Mouse (Mus musculus) embryonic fibroblast, embryonic 13.5 days (primary cell): ENCODE measurements around the gene Fto. TPM values are rescaled to one million over a fixed set of nuclear protein-coding genes. Genes with fewer than 3 reads are reported as not detected.
A peak's percentile ranks its signal among the peaks of the same experiment; 100 is the strongest.

Experiments
- H3K27ac ChIP-seq: 2 replicates; pipeline ENCODE4 v1.5.1; 2012; ENCODE audit warnings: low read length, control low read depth, inconsistent platforms; ENCODE audit not compliant: insufficient read depth
- H3K4me1 ChIP-seq: 2 replicates; pipeline ENCODE4 v1.6.1; 2011; ENCODE audit warnings: low read length; ENCODE audit not compliant: control insufficient read depth, insufficient read depth
- H3K4me3 ChIP-seq: 2 replicates; pipeline ENCODE4 v1.5.1; 2011; ENCODE audit warnings: mild to moderate bottlenecking, control low read depth, low read length; ENCODE audit not compliant: insufficient read depth
- CTCF ChIP-seq: IDR thresholded peaks from 2 replicates; pipeline ENCODE4 v1.5.1; 2011; ENCODE audit warnings: mild to moderate bottlenecking, control low read depth, low read length, moderate library complexity, borderline replicate concordance; ENCODE audit not compliant: insufficient read depth
- POLR2A ChIP-seq: IDR thresholded peaks from 2 replicates; pipeline ENCODE4 v1.6.1; 2011; ENCODE audit warnings: low read depth, mild to moderate bottlenecking, control low read depth, low read length, moderate library complexity
- polyA plus RNA-seq: library from polyadenylated mRNA; stranded (reverse); fragments of >200 nt; gene quantifications from 2 replicates; pipeline ENCODE4 v1.2.4, GENCODE M21; 2011; ENCODE audit warnings: low read depth; ENCODE audit not compliant: missing spikeins, insufficient read length

The Fto gene
- polyA plus RNA-seq, 1 experiment = 71.5 TPM

GRCm38 (mm10) chr8:91692056-91692721 is 378.9 kb downstream of the Fto start:
- no peak overlapping the region for H3K4me3 ChIP-seq

GRCm38 (mm10) chr8:91706533-91706932 is 393.2 kb downstream of the Fto start:
- H3K27ac ChIP-seq = no peak overlapping the region

More at GRCm38 (mm10) chr8:91692056-91692721, 378.9 kb downstream of the Fto start:
- TF ChIP-seq POLR2A (no peak), CTCF (no peak)
- Histone ChIP-seq H3K4me1 (no peaks in the 10 kb centered on the region), H3K27ac (no peak overlapping the region)

GRCm38 (mm10) chr8:91708661-91709060 is 395.3 kb downstream of the Fto start:
- 0 out of 2 replicates have a peak, but pooled peaks cover 2% of the 10 kb centered on the region for H3K4me1 ChIP-seq
- no peak for TF ChIP-seq CTCF
- TF ChIP-seq POLR2A = no peak
- no peak overlapping the region for H3K27ac ChIP-seq
- H3K4me3 ChIP-seq = no peak overlapping the region

More at GRCm38 (mm10) chr8:91706533-91706932, 393.2 kb downstream of the Fto start:
- Histone ChIP-seq H3K4me1 (no peaks in the 10 kb centered on the region), H3K4me3 (no peak overlapping the region)
- TF ChIP-seq CTCF (no peak), POLR2A (no peak)

GRCm38 (mm10) chr8:91709768-91710167 is 396.4 kb downstream of the Fto start:
- no peak for TF ChIP-seq POLR2A
- TF ChIP-seq CTCF = no peak
- Histone ChIP-seq H3K4me1 (0 out of 2 replicates have a peak, but pooled peaks cover 2% of the 10 kb centered on the region), H3K27ac (no peak overlapping the region), H3K4me3 (no peak overlapping the region)

- 0 out of 2 replicates have a peak, but pooled peaks cover 2% of the 10 kb centered on the region for H3K4me1 ChIP-seq
- TF ChIP-seq POLR2A (no peak), CTCF (no peak)
Observed at GRCm38 (mm10) chr8:91711202-91711601, 397.9 kb downstream of the Fto start.

GRCm38 (mm10) chr8:91711981-91712598 is 398.8 kb downstream of the Fto start:
- TF ChIP-seq CTCF = no peak
- TF ChIP-seq POLR2A = no peak
- Histone ChIP-seq H3K4me1 (0 out of 2 replicates have a peak, but pooled peaks cover 2% of the 10 kb centered on the region), H3K27ac (no peak overlapping the region), H3K4me3 (no peak overlapping the region)

More at GRCm38 (mm10) chr8:91711202-91711601, 397.9 kb downstream of the Fto start:
- H3K27ac ChIP-seq = no peak overlapping the region
- H3K4me3 ChIP-seq = no peak overlapping the region

GRCm38 (mm10) chr8:91712731-91713569 is 399.6 kb downstream of the Fto start:
- Histone ChIP-seq H3K27ac (no peak overlapping the region), H3K4me3 (peak overlapping the region; percentile 29), H3K4me1 (0 out of 2 replicates have a peak, but pooled peaks cover 2% of the 10 kb centered on the region)
- peak; percentile 30; the same call in 1 of the 2 replicates for TF ChIP-seq POLR2A
- no peak for TF ChIP-seq CTCF

- no peak for TF ChIP-seq POLR2A
- TF ChIP-seq CTCF = no peak
- Histone ChIP-seq H3K27ac (no peak overlapping the region), H3K4me1 (0 out of 2 replicates have a peak, but pooled peaks cover 2% of the 10 kb centered on the region), H3K4me3 (no peak overlapping the region)
Observed at GRCm38 (mm10) chr8:91713677-91714312, 400.5 kb downstream of the Fto start.

GRCm38 (mm10) chr8:91714733-91715132 is 401.4 kb downstream of the Fto start:
- Histone ChIP-seq H3K27ac (no peak overlapping the region), H3K4me3 (no peak overlapping the region), H3K4me1 (0 out of 2 replicates have a peak, but pooled peaks cover 2% of the 10 kb centered on the region)
- no peak for TF ChIP-seq POLR2A
- TF ChIP-seq CTCF = no peak
